ENCODE assay signal across 8 mouse cellular contexts in the genomic region with DNA sequence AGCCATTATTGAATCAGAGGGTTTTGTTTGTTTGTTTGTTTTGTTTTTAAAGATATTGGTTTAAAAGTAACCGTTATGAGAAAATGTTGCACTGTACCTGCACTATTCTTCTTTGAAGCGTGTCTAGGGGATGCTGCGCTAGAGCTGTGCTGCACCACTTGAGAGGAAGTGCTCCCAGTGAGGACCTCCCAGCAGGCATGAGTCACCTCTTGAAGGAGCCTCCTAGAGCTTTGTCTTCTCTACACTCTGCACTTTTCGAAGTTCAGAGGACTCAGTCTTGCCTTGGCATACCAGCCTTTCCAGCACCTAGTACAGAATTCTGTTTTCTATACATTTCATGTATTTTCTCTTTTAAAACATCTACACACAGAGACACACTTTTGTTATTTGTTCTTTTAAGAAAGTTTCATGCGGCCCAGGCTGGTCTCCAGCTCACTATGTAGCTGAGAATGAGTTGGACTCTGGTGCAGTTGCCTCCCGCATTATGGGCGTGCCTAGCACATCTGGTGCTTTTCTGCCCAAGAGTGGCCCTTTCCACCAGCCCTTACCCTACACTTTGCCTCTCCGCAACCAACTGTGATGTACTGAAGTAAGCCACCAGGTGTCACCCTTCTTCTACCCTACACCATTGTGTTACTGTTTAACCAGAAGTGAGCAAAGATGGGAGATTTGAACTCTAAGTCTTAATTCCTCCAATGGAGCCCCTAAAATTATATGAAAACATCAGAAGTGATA. TPM values are rescaled to one million over a fixed set of nuclear protein-coding genes. Genes with fewer than 3 reads are reported as not detected.
DNase-seq lines count a peak whose midpoint lies in the region; ATAC-seq and TF ChIP-seq lines count a peak whose summit lies in the region.

No protein-coding gene starts in this region.

- H3K27me3 ChIP-seq in forebrain, embryonic 13.5 days: no peaks in the 10 kb centered on the region

- DNase-seq in ES-E14 (ENCODE audit: low read depth, low spot score): peak; percentile 74
- DNase-seq in c-Kit-positive CD71-positive TER-119-positive erythroid progenitor cells, embryonic 14.5 days (ENCODE audit: low spot score): peak; percentile 82
- DNase-seq in heart, postnatal 25 days (ENCODE audit: low spot score): peak; percentile 30
- peak; percentile 82 for DNase-seq in layer of hippocampus, adult 2 months (ENCODE audit: low spot score in 2 of 2)
- DNase-seq in lung, adult 2 months: peak; percentile 62
- peak; percentile 73 for DNase-seq in retina, adult 2 months (ENCODE audit: low read depth, low spot score)
- DNase-seq in thymus, postnatal 14 days: peak; percentile 84

- intact Hi-C loops in heart, postnatal 25 days (cut with DNase I): loop anchor here (1.0 kb wide), 1 partner anchor 31 kb away; no protein-coding TSS in a partner anchor

- H3K4me3 ChIP-seq in ES-E14 (ENCODE audit: insufficient read depth in 1 of 2, low read depth in 1 of 2, low read length in 2 of 2, poor library complexity in 1 of 2, severe bottlenecking in 1 of 2): no peak overlapping the region
- no peak overlapping the region for H3K4me3 ChIP-seq in forebrain, embryonic 13.5 days
- no peak overlapping the region for H3K4me3 ChIP-seq in layer of hippocampus, adult 2 months
- H3K4me3 ChIP-seq in lung, adult 2 months (replicated peaks; ENCODE audit: extremely low read depth, low read depth, low read length): no peak overlapping the region

- 0 out of 4 replicates have a peak, but pooled peaks cover 0 to 2% of the 10 kb centered on the region in 2 experiments for H3K4me1 ChIP-seq in ES-E14 (ENCODE audit: control insufficient read depth in 2 of 2, insufficient read depth in 2 of 2, low read length in 2 of 2, poor library complexity in 1 of 2)
- H3K4me1 ChIP-seq in forebrain, embryonic 13.5 days: peaks cover 14% of the 10 kb centered on the region
- H3K4me1 ChIP-seq in lung, adult 2 months (ENCODE audit: control insufficient read depth, insufficient read depth, low read length): peaks cover 2% of the 10 kb centered on the region

- no peak overlapping the region for H3K27ac ChIP-seq in ES-E14 (ENCODE audit: insufficient read depth, low read depth, low read length, poor library complexity, severe bottlenecking)
- no peak overlapping the region for H3K27ac ChIP-seq in forebrain, embryonic 13.5 days
- H3K27ac ChIP-seq in layer of hippocampus, adult 2 months: no peak overlapping the region

- H3K4me2 ChIP-seq in forebrain, embryonic 13.5 days: no peak overlapping the region

- in situ Hi-C loops in ES-E14 (cut with MboI; ENCODE audit: low sequenced_read_pairs in 2 of 2, unreplicated experiment in 2 of 2): no loop called here

- no peak overlapping the region for H3K9ac ChIP-seq in ES-E14 (ENCODE audit: insufficient read depth, low read depth, low read length, poor library complexity, severe bottlenecking)
- H3K9ac ChIP-seq in forebrain, embryonic 13.5 days: no peak overlapping the region

- no peaks in the 10 kb centered on the region for H3K9me3 ChIP-seq in ES-E14 (ENCODE audit: control insufficient read depth, insufficient read depth, low read depth, low read length)
- no peaks in the 10 kb centered on the region for H3K9me3 ChIP-seq in forebrain, embryonic 13.5 days (replicated peaks)

- 32% methylated on average over 8 of the region's 8 CpGs for WGBS in forebrain, embryonic 13.5 days
- WGBS in lung, adult 2 months: 11% methylated on average over 8 of the region's 8 CpGs

- no peaks in the 10 kb centered on the region for H3K36me3 ChIP-seq in ES-E14 (ENCODE audit: control insufficient read depth, insufficient read depth, low read length, poor library complexity, severe bottlenecking)
- no peaks in the 10 kb centered on the region for H3K36me3 ChIP-seq in forebrain, embryonic 13.5 days (ENCODE audit: poor library complexity, severe bottlenecking)

- peak; percentile 97 for TF ChIP-seq CTCF in layer of hippocampus, adult 2 months (conservative IDR thresholded peaks at IDR 0.05)
- TF ChIP-seq CTCF in lung, adult 2 months (IDR thresholded peaks at IDR 0.05; ENCODE audit: insufficient read depth, low read length): peak; percentile 63

- no peak for TF ChIP-seq POLR2A in lung, adult 2 months (IDR thresholded peaks at IDR 0.05; ENCODE audit: borderline replicate concordance, extremely low read depth, low read depth, low read length)

- ATAC-seq in forebrain, embryonic 13.5 days: peak; percentile 50; the same call in 1 of the 2 replicates

TF ChIP-seq in ES-E14, 5 proteins besides CTCF, POLR2A, EP300 and RAD21:
- TF ChIP-seq ZC3H11A (IDR thresholded peaks at IDR 0.05; ENCODE audit: borderline replicate concordance, low read depth, low read length) (peak; percentile 77), MAFK (IDR thresholded peaks at IDR 0.05; ENCODE audit: insufficient read depth, low read depth, low read length) (no peak), ZNF384 (IDR thresholded peaks at IDR 0.05; ENCODE audit: low read depth, low read length) (no peak)

RNA-seq across cellular contexts. Expression of a gene that starts 2.7 kb away (rescaled TPM):
- total RNA-seq in ES-E14 (2012; rRNA removed): 326 and 496 TPM in 2 replicates
- polyA plus RNA-seq in forebrain, embryonic 13.5 days (2015; fragmentation: Nextera tagmentation; extraction: Ambion mirVana): 6.5 and 7.9 TPM in 2 replicates
- 10 to 100 TPM; 42.4 to 60.8 TPM for total RNA-seq in heart, postnatal 25 days (2021)
- total RNA-seq in layer of hippocampus, adult 2 months (2021): 100 to 1,000 TPM; 108 to 115 TPM
- 6.3 and 6.8 TPM in 2 replicates for polyA plus RNA-seq in lung, adult 2 months (2012; rRNA removed)

RNA-seq across cellular contexts. Expression of a gene that starts 5.3 kb away (rescaled TPM):
- 7.7 and 13.3 TPM in 2 replicates for total RNA-seq in ES-E14 (2012; rRNA removed)
- not detected in 2 replicates for polyA plus RNA-seq in forebrain, embryonic 13.5 days (2015; fragmentation: Nextera tagmentation; extraction: Ambion mirVana)
- not detected for total RNA-seq in heart, postnatal 25 days (2021)
- not detected for total RNA-seq in layer of hippocampus, adult 2 months (2021)
- polyA plus RNA-seq in lung, adult 2 months (2012; rRNA removed): not detected in 2 replicates

RNA-seq across cellular contexts. Expression of a gene that starts 9.7 kb away (rescaled TPM):
- 1.1 and 1.5 TPM in 2 replicates for total RNA-seq in ES-E14 (2012; rRNA removed)
- 2.2 and 2.8 TPM in 2 replicates for polyA plus RNA-seq in forebrain, embryonic 13.5 days (2015; fragmentation: Nextera tagmentation; extraction: Ambion mirVana)
- total RNA-seq in heart, postnatal 25 days (2021): 10 to 100 TPM; 48.9 to 50.3 TPM
- 1 to 10 TPM; 3.2 to 3.6 TPM for total RNA-seq in layer of hippocampus, adult 2 months (2021)
- polyA plus RNA-seq in lung, adult 2 months (2012; rRNA removed): 21.3 and 24.2 TPM in 2 replicates

RNA-seq across cellular contexts. Expression of a gene that starts 17.0 kb away (rescaled TPM):
- total RNA-seq in ES-E14 (2012; rRNA removed): 355 and 545 TPM in 2 replicates
- 34.1 and 41.4 TPM in 2 replicates for polyA plus RNA-seq in forebrain, embryonic 13.5 days (2015; fragmentation: Nextera tagmentation; extraction: Ambion mirVana)
- 10 to 100 TPM; 73.7 to 74.9 TPM for total RNA-seq in heart, postnatal 25 days (2021)
- total RNA-seq in layer of hippocampus, adult 2 months (2021): 10 to 100 TPM; 45.1 to 50.2 TPM
- 142 and 182 TPM in 2 replicates for polyA plus RNA-seq in lung, adult 2 months (2012; rRNA removed)

RNA-seq across cellular contexts. Expression of a gene that starts 17.2 kb away (rescaled TPM):
- 112 and 141 TPM in 2 replicates for total RNA-seq in ES-E14 (2012; rRNA removed)
- polyA plus RNA-seq in forebrain, embryonic 13.5 days (2015; fragmentation: Nextera tagmentation; extraction: Ambion mirVana): 1.0 and 1.3 TPM in 2 replicates
- total RNA-seq in heart, postnatal 25 days (2021): 1 to 10 TPM; 1.5 to 1.9 TPM
- 1 to 10 TPM; 2.9 to 4.0 TPM for total RNA-seq in layer of hippocampus, adult 2 months (2021)
- polyA plus RNA-seq in lung, adult 2 months (2012; rRNA removed): 0.45 and 0.61 TPM in 2 replicates

Comparison
In these comparisons a context has a peak if more than half of its experiments do, and no peak if none do; other contexts are left out.
1. DNase-seq: peak in every context shown above with its lines; median percentile 84 in thymus, postnatal 14 days; 82 in c-Kit-positive CD71-positive TER-119-positive erythroid progenitor cells, embryonic 14.5 days; 82 in layer of hippocampus, adult 2 months; 74 in ES-E14; 73 in retina, adult 2 months; 62 in lung, adult 2 months; 30 in heart, postnatal 25 days.
2. RNA of a gene that starts 9.7 kb away (total RNA-seq): 48.9 to 50.3 TPM in heart, postnatal 25 days; 3.2 to 3.6 TPM in layer of hippocampus, adult 2 months and 1.1 to 1.5 TPM in ES-E14; every median in the first group is over 10 times any median in the second.